Mouse (Mus musculus) layer of hippocampus, adult 9-10 months (tissue): ENCODE results near the gene Hpse2.
A peak's percentile ranks its signal among the peaks of the same experiment; 100 is the strongest.
"Not testable (repeated sequence)": the region's sequence is repeated elsewhere in the genome, so short reads cannot be mapped to it uniquely, and the experiment has no call there.

Source experiments
- DNase-seq: peaks from one replicate; pipeline ENCODE4 v3.0.0; 2022; ENCODE audit warnings: low spot score

Hpse2 gene

DNA sequence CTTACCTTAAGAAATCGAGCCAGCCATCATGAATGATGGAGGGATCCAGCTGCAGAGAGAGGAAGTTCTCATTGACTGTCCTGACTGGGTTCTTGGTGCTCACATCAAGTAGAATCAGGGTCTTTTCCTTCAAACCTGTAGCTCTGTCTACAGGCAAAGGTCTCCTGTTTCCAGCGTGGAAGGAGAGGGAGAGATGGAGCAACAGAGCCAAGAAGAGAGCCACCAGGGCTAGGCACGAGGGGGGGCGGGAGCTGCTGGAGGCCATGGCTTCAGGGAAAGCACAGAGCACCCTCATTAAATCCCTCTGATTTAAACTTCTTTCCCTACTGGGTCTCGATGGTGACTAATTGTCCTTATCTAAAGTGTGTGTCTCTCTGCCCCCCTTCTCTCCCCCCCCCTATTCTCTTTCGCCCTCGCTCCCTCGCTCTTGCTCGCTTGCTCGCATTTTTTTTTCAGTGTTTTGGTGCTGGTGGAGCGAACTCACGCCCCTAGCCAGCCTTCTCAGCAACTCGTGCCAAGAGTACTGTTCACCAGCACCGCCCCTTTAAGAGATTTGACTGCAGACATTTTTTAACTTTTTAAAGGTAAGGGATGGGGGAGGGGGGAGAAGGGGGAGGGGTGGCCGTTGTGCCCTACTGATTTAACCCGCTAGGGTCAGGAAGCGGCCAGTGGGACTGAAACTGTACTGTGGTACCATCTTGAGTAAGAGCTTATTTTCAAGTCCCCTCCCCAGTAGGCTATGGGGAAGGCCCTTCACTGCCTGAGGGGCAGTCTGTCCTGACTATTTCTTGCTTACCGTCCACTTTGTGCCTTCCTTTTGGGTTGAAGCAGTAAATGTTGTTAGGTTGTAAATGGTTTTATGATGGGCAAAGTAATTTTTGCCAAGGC, at the start of gene Hpse2:
Gene Hpse2 (minus strand): TSS at position 339 of the 888 bp plus-strand sequence.
- no peak for DNase-seq

GRCm38 (mm10) chr19:43427446-43428224, 39.5 kb upstream of the Hpse2 start:
- DNase-seq = no peak

GRCm38 (mm10) chr19:43424082-43424481, 35.9 kb upstream of the Hpse2 start:
- no peak for DNase-seq

DNA sequence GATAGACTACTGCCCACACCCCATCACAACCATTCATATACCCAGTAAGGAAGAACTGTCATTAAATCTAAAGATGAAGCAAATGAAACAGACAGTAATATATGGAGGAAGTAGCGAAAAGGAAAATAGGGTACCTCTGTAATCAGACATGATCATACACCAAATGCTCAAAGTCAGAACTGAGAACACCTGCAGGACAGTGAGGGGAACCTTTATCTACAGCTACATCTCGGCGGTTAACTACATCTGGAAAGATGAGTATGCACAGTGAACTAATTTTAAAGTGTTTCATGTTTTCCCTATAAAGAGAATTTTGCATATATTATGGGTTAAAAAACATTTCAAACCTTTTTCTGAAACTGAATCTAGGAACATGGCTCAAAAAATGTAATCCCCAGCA, 32.4 kb upstream of the Hpse2 start:
- no peak for DNase-seq

DNA sequence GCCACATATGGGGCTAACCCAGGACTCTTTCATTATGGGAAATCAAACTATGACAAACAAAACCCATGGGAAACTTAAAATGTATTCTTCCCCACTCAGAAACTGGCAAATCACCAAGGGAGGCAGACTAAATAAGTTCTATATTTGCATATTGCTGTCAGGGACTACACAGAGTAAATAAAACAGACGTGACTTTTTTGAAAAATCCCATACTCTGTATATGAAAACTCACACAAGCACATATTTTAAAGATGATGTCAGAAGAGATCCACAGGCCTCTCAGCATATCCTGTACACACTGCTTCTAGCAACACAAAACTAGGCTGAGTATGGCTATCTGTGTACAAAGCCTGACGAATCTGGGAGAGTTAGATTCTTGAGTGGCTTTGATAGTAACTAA, 27.4 kb upstream of the Hpse2 start:
- DNase-seq = no peak

- DNase-seq = no peak
Measured at GRCm38 (mm10) chr19:43407181-43407580, 19.0 kb upstream of the Hpse2 start.

DNA sequence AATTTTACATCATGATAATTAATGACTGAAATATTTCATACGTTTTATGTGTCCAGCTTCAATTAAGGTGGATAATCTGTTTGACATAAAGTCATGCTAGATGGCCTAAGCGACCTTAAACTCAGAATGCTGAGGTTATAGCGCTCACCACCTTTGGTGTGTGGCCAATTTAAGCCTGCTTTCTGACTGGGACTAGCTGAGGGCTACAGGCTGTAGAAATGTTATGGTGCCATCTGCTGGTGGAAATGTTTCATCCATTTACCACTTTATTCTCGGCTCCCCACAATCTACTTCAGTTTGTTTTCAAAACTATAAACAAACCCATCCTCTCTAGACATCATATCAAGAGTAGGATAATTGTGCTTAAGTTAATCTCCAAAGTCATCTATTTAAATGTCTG, 8.2 kb upstream of the Hpse2 start:
- DNase-seq = peak; percentile 55

DNA sequence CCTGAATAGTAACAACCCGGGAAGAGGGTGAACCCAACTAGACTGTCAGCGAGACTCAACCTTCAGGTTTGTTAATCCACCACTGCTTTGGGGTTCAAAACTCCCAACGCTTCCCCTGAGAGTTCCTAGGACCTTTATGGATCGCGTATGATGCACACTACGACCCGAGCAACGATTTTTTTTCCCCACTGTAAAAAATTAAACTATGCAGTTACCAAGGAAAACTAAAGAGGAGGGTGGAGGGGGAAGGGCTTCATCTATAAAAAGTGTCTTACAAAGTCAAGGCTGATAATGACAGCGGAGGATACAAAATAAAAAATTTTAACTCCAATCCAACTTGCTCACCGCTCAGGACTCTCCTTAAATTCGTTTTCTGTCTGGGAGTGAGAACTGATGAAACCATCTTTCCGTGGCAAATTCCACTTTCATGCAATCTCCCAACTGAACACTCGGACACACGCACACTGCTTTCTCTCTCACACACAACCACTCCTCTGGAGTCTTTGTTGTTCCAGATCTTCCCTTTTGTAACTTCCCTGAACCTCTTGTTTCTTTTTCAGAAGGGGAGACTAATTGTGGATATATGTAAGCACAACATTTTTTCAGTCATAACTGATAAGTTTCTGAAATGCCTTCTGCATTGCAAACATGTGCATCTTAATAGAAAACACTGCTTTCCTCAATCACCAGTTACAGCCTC, 934 bp downstream of the Hpse2 start:
- DNase-seq = no peak

DNA sequence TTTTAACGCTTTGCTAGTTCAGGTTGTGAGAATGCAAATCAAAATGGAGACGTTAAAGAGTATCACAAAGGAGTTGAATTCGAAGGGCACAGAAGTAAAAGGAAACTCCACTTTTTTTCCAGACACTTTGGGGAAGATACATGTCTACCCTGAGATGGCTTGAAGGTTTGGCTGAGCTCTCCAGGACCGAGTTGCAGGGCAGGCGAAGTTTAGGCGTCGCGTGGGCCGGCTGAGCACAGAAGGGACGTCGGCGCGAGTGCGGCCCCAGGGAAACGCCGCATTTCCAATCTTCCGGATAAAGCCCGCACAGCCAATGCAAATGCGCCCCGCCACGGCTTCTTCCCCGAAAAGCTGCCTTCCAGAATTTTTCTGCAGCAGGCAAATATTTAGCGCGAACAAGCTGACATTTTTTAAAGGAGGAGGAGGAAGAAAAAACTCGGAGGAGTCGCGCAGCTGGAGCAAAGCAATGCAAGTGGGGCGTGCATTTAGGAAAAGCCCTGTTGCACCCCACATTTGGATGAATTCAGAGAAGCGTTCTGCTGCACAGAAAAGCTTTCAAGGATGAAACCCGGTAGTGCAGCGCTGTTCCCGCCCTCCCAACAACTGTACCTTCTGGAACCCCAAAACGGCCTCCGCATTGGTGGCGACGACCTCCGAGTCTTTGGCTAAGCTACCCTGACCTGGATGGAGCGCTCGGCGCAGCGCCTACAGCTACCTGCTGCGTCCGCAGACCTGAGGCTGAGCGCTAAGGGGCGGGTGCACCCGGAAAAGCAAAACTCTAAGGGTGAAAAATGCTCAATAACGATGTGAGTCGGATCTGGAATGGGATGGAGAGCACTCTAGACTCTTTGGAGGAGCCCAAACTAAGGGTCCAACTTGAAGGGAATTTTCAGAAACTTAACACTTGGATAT, 1.9 kb downstream of the Hpse2 start:
- no peak for DNase-seq

DNA sequence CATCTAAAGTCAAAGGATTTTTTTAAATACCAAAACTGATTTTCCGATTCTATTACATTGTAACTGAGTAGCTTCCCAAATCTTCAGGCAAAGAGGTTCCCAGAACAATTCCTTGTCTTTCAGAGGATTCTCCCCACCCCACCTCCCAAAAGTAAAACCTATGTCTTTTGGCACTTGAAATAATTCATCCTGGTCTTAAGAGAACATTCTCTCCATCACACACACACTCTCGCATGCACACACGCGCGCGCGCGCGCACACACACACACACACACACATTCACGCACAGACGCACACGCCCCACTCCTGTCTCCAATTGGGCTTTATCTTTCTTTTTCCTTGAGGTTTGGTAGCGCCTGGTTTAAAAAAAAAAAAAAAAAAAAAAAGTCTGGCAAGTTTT, 2.7 kb downstream of the Hpse2 start:
- no peak for DNase-seq

DNA sequence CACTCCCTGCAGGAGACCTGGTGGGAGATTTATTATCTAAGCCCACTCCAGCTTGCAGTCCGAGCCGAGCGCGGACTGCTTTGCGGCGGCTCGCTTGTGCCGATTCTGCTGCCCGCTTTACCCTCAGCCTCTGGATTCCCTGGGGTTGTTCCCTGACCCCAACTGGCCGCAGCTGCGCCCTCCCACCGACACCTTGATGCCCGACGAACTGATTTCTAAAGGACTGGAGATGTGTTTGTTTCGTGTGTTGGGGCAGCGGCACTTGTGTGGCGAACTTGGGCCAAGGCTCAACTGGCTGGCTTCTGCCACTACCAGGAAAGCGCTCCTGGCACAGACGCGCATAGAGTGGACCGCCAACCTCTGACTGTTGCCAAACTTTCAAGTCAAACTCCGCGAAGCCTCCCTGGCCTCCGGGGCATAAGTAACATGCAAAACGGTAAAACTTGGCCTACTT, 3.1 kb downstream of the Hpse2 start:
- DNase-seq = no peak

DNA sequence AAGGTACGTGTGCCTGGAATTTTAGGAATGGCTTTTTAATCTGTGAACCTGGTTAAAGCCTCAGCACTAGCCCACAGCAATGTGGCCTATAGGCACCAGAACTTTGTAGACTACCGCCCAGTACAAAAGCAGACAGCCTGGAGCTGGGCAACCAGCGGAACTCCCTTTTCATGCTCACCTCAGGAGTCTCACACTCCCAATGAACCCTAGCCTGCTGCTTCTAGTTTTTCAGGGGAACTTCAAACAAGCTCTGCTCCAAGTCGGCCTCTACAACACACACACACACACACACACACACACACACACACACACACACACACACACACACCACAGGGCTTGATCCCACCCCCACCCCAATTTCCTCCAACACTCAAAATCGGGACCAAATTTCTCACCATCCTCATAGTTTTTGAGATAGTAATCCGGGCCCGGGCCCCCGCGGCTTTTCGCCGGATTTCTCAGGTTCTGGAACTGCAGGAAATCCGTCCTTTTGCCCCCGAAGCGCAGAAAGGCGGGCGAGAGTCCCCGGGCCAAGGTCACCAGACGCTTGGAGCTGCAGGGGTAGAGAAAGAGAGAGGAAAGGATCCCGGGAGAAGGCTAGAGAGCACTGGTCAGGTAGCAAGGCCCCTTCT, 3.7 kb downstream of the Hpse2 start:
- DNase-seq = no peak

DNA sequence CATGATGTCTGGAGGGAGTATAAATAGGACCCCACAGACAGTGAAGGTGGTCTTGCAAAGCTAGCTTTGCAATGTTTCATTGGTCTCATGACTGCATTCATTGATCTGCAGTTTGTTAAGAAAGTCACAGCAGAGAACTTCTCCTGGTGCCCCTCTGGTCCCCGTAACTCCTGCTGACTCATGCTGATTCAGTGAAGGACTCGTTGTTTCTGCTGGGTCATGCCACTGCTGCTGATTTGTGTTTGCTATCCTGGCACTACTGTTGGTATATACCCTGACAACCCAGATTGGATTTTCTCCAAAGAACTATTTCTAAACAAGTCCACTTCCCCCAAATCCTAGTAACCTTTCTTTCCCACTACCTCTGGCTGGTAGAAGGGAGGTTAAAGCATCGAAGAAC, 29.3 kb downstream of the Hpse2 start:
- DNase-seq = no peak

- peak; percentile 36 for DNase-seq
Measured at GRCm38 (mm10) chr19:43311125-43311524, 77.0 kb downstream of the Hpse2 start.

GRCm38 (mm10) chr19:43306756-43307155, 81.4 kb downstream of the Hpse2 start:
- no peak for DNase-seq

DNA sequence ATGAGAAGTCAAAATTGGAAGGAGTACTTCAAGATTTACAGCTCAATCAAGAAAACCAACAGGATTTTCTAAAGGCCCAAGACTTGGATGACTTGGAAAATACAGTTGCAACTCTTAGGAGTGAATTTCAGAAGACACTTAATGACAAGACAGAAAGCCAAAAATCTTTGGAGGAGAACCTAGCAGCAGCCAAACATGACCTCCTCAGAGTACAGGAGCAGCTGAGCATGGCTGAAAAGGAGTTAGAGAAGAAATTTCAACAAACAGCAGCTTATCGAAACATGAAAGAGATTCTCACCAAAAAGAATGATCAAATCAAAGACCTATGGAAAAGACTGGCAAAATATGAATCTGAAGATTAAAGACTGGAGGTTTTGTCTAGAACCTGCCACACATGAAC, 106.8 kb downstream of the Hpse2 start:
- not testable (repeated sequence) for DNase-seq

- DNase-seq = no peak
Measured at GRCm38 (mm10) chr19:43243993-43244392, 144.2 kb downstream of the Hpse2 start.

DNA sequence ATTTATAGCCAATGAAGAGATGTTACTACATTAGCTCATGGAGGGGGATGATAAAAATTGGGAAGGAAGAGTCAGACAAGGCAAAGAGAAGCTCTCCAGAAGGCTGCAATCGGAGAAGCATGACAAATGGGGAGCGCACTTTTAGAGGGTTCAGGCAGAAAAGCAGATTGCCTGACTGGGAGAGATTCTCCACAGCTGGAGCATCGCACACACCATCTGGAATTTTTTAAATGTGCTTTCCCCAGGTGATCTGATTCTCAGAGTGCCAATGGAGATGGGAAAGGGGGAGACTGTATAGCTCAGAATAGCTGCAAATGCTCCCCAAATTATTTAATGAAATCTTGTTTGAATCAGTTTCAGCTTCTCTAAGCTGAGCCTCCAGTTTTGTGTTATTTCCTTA, 156.4 kb downstream of the Hpse2 start:
- no peak for DNase-seq

DNA sequence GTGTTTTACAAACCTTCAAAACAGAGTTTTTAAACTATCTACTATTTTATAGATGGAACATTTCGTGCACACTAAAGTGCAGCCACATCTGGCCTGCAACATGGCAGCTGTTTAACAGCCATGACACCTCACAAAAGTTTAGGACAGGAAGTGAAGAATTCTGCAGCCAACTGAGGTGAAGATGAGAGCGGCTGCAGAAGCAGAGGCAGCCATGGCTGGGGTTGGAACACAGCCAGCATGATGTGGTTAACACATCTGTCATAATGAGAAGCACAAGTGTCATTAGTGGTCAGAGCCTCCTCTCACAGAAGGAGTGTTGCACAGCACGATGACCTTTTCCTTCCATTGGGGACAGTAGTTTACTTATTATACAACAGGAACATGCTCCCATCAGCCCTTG, 194.6 kb downstream of the Hpse2 start:
- DNase-seq = no peak

DNA sequence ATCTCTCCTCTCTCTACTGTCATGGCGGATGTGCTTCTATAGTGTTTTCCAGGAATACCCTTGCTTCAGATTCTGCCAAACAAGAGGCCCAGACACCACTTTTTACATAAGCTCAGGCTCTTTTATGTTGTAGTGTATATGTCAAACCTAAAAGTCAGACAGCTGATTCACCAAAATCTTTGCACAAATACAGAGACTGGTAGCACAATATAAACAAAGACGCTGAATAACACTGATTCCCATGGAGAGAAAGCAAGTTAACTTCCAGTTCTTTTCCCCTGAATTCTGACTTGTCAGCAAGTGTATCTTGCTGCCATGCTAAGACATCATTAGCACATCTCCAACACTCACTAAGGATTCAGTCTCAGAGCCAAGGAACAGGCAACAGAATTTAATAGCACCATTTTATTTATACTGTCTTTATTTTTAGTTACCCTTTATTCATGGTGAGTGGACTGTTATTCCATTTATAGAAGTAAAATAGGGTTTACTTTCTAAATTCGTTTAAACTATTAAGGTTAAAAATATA, 212.7 kb downstream of the Hpse2 start:
- DNase-seq = no peak

- no peak for DNase-seq
Measured at GRCm38 (mm10) chr19:43174812-43175211, 213.3 kb downstream of the Hpse2 start.
